Mouse (Mus musculus) kidney, postnatal 4 days (tissue): ENCODE measurements at regions not wholly inside any gene's neighbourhood (a gene's known extent, or its start where the extent isn't known, plus 50 kb on each side); places are given as distances from the start of the nearest gene placed in this dataset.
A peak's percentile ranks its signal among the peaks of the same experiment; 100 is the strongest.

ENCODE experiments used
- DNase-seq, 2 experiments: peaks; one replicate each; pipeline ENCODE4 v3.0.0; 2021; ENCODE audit warnings: mixed read lengths in 2 of 2

- peak in 1 of 2 experiments; percentile 2 for DNase-seq
Observed at GRCm38 (mm10) chr15:28823526-28823925, 620.0 kb downstream of the Dnah5 start.

- no peak for DNase-seq
Observed at GRCm38 (mm10) chr15:28834831-28835230, 631.3 kb downstream of the Dnah5 start.

GRCm38 (mm10) chr15:28840322-28840721, 636.8 kb downstream of the Dnah5 start:
- no peak for DNase-seq

- DNase-seq, result no peak
Observed at GRCm38 (mm10) chr15:28856419-28856818, 652.9 kb downstream of the Dnah5 start.

- DNase-seq, result peak; percentile 2 to 4
Observed at GRCm38 (mm10) chr15:28858176-28858575, 654.6 kb downstream of the Dnah5 start.

GRCm38 (mm10) chr15:28864101-28864500, 660.5 kb downstream of the Dnah5 start:
- DNase-seq, result no peak

- no peak for DNase-seq
Observed at GRCm38 (mm10) chr15:28864913-28865312, 661.4 kb downstream of the Dnah5 start.

- DNase-seq, result no peak
Observed at GRCm38 (mm10) chr15:28873001-28873400, 669.4 kb downstream of the Dnah5 start.

- no peak for DNase-seq
Observed at GRCm38 (mm10) chr15:28896248-28896808, 692.8 kb downstream of the Dnah5 start.

GRCm38 (mm10) chr15:28922437-28922836, 718.9 kb downstream of the Dnah5 start:
- no peak for DNase-seq

- DNase-seq, result no peak
Observed at GRCm38 (mm10) chr15:28948245-28948644, 744.7 kb downstream of the Dnah5 start.
